Mouse (Mus musculus) kidney, adult 11 months (tissue): ENCODE data around the gene Acod1.
A peak's percentile ranks its signal among the peaks of the same experiment; 100 is the strongest.

ENCODE experiments used
- DNase-seq: peaks from one replicate; pipeline ENCODE4 v3.0.0; 2022

Gene Acod1

GRCm38 (mm10) chr14:103102731-103103335 lies 56.1 kb downstream of the Acod1 start:
- peak; percentile 51 for DNase-seq
